Mouse (Mus musculus): ENCODE results near the gene Safb. TPM values are rescaled to one million over a fixed set of nuclear protein-coding genes. Genes with fewer than 3 reads are reported as not detected.
A peak's percentile ranks its signal among the peaks of the same experiment; 100 is the strongest.

Safb gene
- total RNA-seq, 2 experiments from 2014 or later, result 58.8 to 79.6 TPM

DNA sequence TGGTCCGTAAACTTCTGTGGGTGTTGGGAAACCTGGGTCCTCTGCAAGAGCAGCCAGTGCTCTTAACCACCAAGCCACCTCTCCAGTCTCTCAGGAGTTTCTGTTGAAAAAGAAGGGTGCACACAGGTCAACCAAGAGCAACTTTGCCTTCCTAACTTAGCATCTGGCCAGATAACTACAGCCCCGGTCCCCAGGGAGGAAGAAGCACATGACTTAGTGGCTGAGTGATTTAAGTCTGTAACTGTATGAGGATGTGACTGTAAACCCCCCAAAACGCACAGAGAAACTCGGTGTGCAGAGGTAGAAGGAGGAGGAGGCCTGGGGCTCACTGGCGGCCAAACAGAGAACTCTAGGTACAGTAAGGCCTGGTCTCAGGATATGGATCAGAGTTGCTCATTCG is 49.4 kb downstream of the Safb start:
- ATAC-seq (replicated peaks; ENCODE audit: poor library complexity), result no peak

DNA sequence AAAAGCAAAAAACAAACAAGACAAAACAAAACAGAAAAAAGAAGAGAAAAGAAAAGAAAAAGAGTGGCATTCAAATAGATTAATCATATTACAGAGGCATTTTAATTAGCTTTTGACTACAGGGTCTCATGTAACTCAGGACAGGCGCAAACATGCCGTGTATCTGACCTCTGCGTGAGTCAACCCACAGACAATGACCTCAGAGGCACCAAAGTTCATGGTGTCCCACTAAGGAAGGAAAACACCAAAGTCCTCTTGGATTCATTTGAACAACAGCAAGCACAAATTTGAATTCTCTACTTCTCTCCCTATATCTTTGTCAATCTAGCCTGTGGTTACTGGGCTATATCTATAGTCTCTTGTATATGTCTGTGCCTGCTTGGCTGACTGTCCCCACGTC is 58.6 kb downstream of the Safb start:
- no peak for ATAC-seq (replicated peaks; ENCODE audit: poor library complexity)

DNA sequence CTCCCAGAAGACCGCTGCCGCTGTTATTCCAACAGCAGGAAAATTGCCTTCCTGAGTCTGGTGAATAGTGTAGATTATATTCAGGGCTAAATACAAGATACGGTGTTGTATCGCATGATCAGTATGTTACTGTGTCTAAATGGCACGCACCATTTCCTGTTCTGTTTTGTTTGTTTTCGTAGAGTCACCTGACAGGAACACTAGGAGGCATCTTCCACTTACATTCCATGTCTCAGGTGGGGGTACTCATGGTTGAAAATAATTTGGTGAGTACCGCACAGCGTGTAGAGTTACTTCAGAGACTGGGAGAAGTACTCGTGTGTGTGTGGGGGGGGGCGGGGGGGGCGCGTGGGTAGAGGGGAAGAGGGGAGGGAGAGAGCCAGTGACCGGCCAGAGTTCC is 62.9 kb downstream of the Safb start:
- ATAC-seq (replicated peaks; ENCODE audit: poor library complexity), result no peak

DNA sequence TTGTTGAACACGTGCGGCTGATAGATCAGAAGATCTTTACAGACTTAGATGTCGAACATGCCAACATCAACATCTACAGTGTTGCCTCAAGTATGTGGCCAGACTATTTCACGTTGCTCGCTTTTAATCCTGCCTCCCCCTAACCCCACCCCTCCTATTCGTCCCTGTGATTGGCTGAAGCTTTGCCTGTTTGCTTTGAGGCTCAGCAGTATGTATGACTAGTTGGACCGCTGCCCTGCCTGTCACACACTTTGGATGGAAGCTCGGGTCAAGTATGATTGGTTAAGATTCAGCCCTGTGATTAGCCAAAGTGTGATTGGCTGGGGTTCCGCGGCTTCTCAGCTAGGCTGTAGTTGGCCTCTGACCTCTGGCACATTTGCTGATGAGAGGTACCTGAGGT is 67.2 kb downstream of the Safb start:
- ATAC-seq (replicated peaks; ENCODE audit: poor library complexity), result peak; percentile 54

DNA sequence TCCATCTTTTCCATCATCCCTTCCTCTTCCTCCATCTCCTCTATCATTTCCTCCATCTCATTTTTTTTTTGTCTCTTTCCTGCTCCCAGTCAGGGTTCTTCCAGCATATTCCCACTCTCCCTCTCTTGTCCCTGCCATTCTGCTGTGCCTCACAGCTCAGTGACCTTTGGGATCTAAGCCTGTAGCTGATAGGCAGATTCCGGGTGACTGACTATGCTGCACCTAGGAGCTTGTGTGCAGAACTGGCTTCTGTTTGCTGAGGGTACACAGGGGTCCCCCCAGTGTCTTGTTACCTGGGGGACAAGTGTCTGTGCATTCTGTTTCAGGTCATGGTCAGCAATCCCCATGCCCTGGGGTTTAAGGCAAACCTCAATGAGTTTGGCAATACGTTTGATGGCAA is 70.1 kb downstream of the Safb start:
- no peak for ATAC-seq (replicated peaks; ENCODE audit: poor library complexity)

- no peak for ATAC-seq (replicated peaks; ENCODE audit: poor library complexity)
These were observed 70.7 kb downstream of the Safb start for GRCm38 (mm10) chr17:56655311-56655710.

Other genes starting within 250 kb of the Safb start
- gene Ptprs, start 108.3 kb upstream of the Safb start, total RNA-seq (2015), result 35.9 and 39.7 TPM in 2 replicates
- 35.3 and 38.5 TPM in 2 replicates for gene Ptprs, start 108.3 kb upstream of the Safb start, total RNA-seq (2017)
- not detected in 2 replicates for gene Znrf4, start 72.4 kb upstream of the Safb start, total RNA-seq (2015)
- not detected in 2 replicates for gene Znrf4, start 72.4 kb upstream of the Safb start, total RNA-seq (2017)
- gene Gm20219, start 30.4 kb upstream of the Safb start, total RNA-seq (2015), result 0.25 and 1.6 TPM in 2 replicates
- gene Gm20219, start 30.4 kb upstream of the Safb start, total RNA-seq (2017), result 0.10 TPM in 1 of 2 replicates, not detected in the other
- 56.2 and 63.8 TPM in 2 replicates for gene Safb2, start 240 bp upstream of the Safb start, total RNA-seq (2015)
- gene Safb2, start 240 bp upstream of the Safb start, total RNA-seq (2017), result 70.3 and 120 TPM in 2 replicates
- 93.3 and 94.0 TPM in 2 replicates for gene 2410015M20Rik, start 24.9 kb downstream of the Safb start, total RNA-seq (2015)
- 93.3 and 99.4 TPM in 2 replicates for gene 2410015M20Rik, start 24.9 kb downstream of the Safb start, total RNA-seq (2017)
- 1,504 and 1,580 TPM in 2 replicates for gene Rpl36, start 28.6 kb downstream of the Safb start, total RNA-seq (2015)
- 2,239 and 2,669 TPM in 2 replicates for gene Rpl36, start 28.6 kb downstream of the Safb start, total RNA-seq (2017)
- 19.4 and 23.1 TPM in 2 replicates for gene Lonp1, start 42.1 kb downstream of the Safb start, total RNA-seq (2015)
- 68.8 and 83.6 TPM in 2 replicates for gene Lonp1, start 42.1 kb downstream of the Safb start, total RNA-seq (2017)
- gene Catsperd, start 43.3 kb downstream of the Safb start, total RNA-seq (2015), result 1.1 TPM in 1 of 2 replicates, not detected in the other
- 0.17 and 0.51 TPM in 2 replicates for gene Catsperd, start 43.3 kb downstream of the Safb start, total RNA-seq (2017)
- 24.8 and 34.3 TPM in 2 replicates for gene Ranbp3, start 88.5 kb downstream of the Safb start, total RNA-seq (2015)
- gene Ranbp3, start 88.5 kb downstream of the Safb start, total RNA-seq (2017), result 63.3 and 72.8 TPM in 2 replicates
- gene Ndufa11, start 132.9 kb downstream of the Safb start, total RNA-seq (2015), result 102 and 151 TPM in 2 replicates
- gene Ndufa11, start 132.9 kb downstream of the Safb start, total RNA-seq (2017), result 92.1 and 131 TPM in 2 replicates
- 8.5 and 12.5 TPM in 2 replicates for gene Vmac, start 133.2 kb downstream of the Safb start, total RNA-seq (2015)
- 4.2 and 6.5 TPM in 2 replicates for gene Vmac, start 133.2 kb downstream of the Safb start, total RNA-seq (2017)
- gene Nrtn, start 172.7 kb downstream of the Safb start, total RNA-seq (2015), result not detected in 2 replicates
- not detected in 2 replicates for gene Nrtn, start 172.7 kb downstream of the Safb start, total RNA-seq (2017)
- 11.2 and 11.7 TPM in 2 replicates for gene Dus3l, start 179.9 kb downstream of the Safb start, total RNA-seq (2015)
- 19.2 and 20.4 TPM in 2 replicates for gene Dus3l, start 179.9 kb downstream of the Safb start, total RNA-seq (2017)
- 2.0 and 3.2 TPM in 2 replicates for gene Prr22, start 185.4 kb downstream of the Safb start, total RNA-seq (2015)
- gene Prr22, start 185.4 kb downstream of the Safb start, total RNA-seq (2017), result 0.92 and 1.6 TPM in 2 replicates
- 6.4 and 8.8 TPM in 2 replicates for gene Rfx2, start 246.2 kb downstream of the Safb start, total RNA-seq (2015)
- gene Rfx2, start 246.2 kb downstream of the Safb start, total RNA-seq (2017), result 4.8 and 5.0 TPM in 2 replicates

Measured in megakaryocyte progenitor cell, adult 5-6 weeks (primary cell).